Mouse (Mus musculus): ENCODE measurements around the gene Best3.

- TF ChIP-seq CTCF (IDR thresholded peaks at IDR 0.05) = peak; percentile 51
- TF ChIP-seq POLR2A (IDR thresholded peaks at IDR 0.05; ENCODE audit: insufficient read depth, low read depth, low read length) = no peak
- TF ChIP-seq EP300 (IDR thresholded peaks at IDR 0.05; ENCODE audit: insufficient read depth, low read depth, low read length) = no peak
Measured at GRCm38 (mm10) chr10:117040355-117040754, 54.2 kb downstream of the Best3 start.

Data from heart, adult 2 months (tissue).